Mouse (Mus musculus) neural tube, embryonic 15.5 days (tissue): Measurements from ENCODE around the gene Nlrc3. TPM values are rescaled to one million over a fixed set of nuclear protein-coding genes. Genes with fewer than 3 reads are reported as not detected.
"Not testable (repeated sequence)": the region's sequence is repeated elsewhere in the genome, so short reads cannot be mapped to it uniquely, and the experiment has no call there.

Experiments used
- ATAC-seq: fragments of 200-750 bp; cut with Nextera tagmentation; 2 replicates; pipeline ENCODE4 v1.8.0; 2017; ENCODE audit warnings: mild to moderate bottlenecking, moderate TSS enrichment, moderate library complexity; ENCODE audit not compliant: low FRiP score
- H3K27ac ChIP-seq: fragments of 300-500 bp; sonication (generic); replicated peaks from 2 replicates; pipeline ENCODE4 v1.5.1; 2015; ENCODE audit warnings: mild to moderate bottlenecking, inconsistent platforms
- H3K27me3 ChIP-seq: fragments of 300-500 bp; sonication (generic); replicated peaks from 2 replicates; pipeline ENCODE4 v1.6.1; 2015; ENCODE audit warnings: inconsistent platforms
- H3K36me3 ChIP-seq: fragments of 300-500 bp; sonication (generic); 2 replicates; pipeline ENCODE4 v1.6.1; 2015; ENCODE audit warnings: inconsistent platforms
- H3K4me1 ChIP-seq: fragments of 300-500 bp; sonication (generic); 2 replicates; pipeline ENCODE4 v1.6.1; 2015; ENCODE audit warnings: inconsistent platforms
- H3K4me2 ChIP-seq: fragments of 300-500 bp; sonication (generic); 2 replicates; pipeline ENCODE4 v1.6.1; 2015; ENCODE audit warnings: inconsistent platforms, mild to moderate bottlenecking, moderate library complexity
- H3K4me3 ChIP-seq: fragments of 300-500 bp; sonication (generic); replicated peaks from 2 replicates; pipeline ENCODE4 v1.5.1; 2015; ENCODE audit warnings: mild to moderate bottlenecking, inconsistent platforms
- H3K9ac ChIP-seq: fragments of 300-500 bp; sonication (generic); replicated peaks from 2 replicates; pipeline ENCODE4 v1.6.1; 2015; ENCODE audit warnings: mild to moderate bottlenecking, inconsistent platforms
- H3K9me3 ChIP-seq: fragments of 300-500 bp; sonication (generic); replicated peaks from 2 replicates; pipeline ENCODE4 v1.6.1; 2016; ENCODE audit warnings: inconsistent platforms
- WGBS: fragments of 180-500 bp; shearing (Covaris S2); methylation state at CpG from one replicate; pipeline ENCODE4 v1.1.7; 2015; ENCODE audit warnings: mixed read lengths; 5-methylcytosine and 5-hydroxymethylcytosine counted together
- polyA plus RNA-seq: library from polyadenylated mRNA; unstranded; fragments of >200 nt; fragmentation: Nextera tagmentation; extraction: Ambion mirVana; gene quantifications from 2 replicates; pipeline ENCODE4 v1.2.1, GENCODE M21; 2015

The Nlrc3 gene
- polyA plus RNA-seq, result 1.3 and 2.2 TPM in 2 replicates

DNA sequence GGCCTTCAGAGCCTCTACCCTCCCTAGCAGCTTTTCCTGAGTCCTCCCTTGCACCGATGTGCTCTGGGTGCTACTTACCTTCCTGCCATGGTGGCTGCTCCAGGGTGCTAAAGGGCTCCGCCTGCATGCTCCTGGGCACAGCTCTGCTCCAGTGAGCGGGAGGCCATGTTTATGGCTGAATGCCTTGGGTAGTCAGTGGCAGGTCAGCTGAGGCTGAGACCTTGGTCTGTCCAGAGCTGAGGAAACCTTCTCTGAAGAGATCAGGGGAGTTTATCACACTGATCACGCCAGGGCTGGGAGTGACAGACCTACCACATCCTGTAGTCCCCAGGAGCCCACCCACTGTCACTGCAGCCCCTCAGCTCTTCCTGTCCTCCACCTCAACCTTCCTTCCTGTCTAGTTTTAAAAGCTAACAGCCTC lies at the start of gene Nlrc3:
Nlrc3 (minus strand) TSS at position 382 of the 421 bp plus-strand sequence.
- ATAC-seq, result peak; percentile 15; the same call in 1 of the 2 replicates
- peaks cover 37% of the 10 kb centered on the region for H3K36me3 ChIP-seq
- WGBS, result 78% methylated on average over 4 of the region's 4 CpGs
- H3K9ac ChIP-seq, result no peak within 1 kb of the TSS
- H3K27me3 ChIP-seq, result no peaks in the 10 kb centered on the region
- H3K4me1 ChIP-seq, result peaks cover 3% of the 10 kb centered on the region; the same call in 1 of the 2 replicates
- no peaks in the 10 kb centered on the region for H3K9me3 ChIP-seq
- H3K4me3 ChIP-seq, result no peak within 1 kb of the TSS
- no peak within 1 kb of the TSS for H3K27ac ChIP-seq
- H3K4me2 ChIP-seq, result no peak within 1 kb of the TSS

DNA sequence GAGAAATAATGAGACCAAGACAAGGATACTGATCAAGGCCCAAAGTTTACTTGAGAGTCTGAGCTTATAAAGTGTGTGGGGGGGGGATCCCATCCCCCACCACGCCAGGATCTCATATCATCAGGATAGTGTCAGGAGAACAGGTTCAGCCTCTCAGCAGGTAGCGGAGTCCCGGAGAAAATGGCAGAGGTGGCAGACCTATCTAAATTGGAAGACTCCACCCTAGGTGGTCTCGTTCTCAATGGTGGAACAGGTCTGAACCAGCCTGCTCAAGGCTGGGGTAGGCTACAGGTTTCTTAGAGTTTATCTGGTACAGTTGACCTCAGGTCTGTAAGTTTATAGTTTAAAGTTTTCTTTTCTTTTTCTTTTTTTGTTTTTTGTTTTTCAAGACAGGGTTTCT lies 46.3 kb upstream of the Nlrc3 start:
- 79% methylated on average over 4 of the region's 4 CpGs for WGBS
- Histone ChIP-seq H3K9me3 (no peaks in the 10 kb centered on the region), H3K36me3 (no peaks in the 10 kb centered on the region), H3K27ac (no peak overlapping the region), H3K4me2 (no peak overlapping the region), H3K4me1 (no peaks in the 10 kb centered on the region), H3K4me3 (no peak overlapping the region), H3K27me3 (no peaks in the 10 kb centered on the region), H3K9ac (no peak overlapping the region)
- no peak for ATAC-seq

DNA sequence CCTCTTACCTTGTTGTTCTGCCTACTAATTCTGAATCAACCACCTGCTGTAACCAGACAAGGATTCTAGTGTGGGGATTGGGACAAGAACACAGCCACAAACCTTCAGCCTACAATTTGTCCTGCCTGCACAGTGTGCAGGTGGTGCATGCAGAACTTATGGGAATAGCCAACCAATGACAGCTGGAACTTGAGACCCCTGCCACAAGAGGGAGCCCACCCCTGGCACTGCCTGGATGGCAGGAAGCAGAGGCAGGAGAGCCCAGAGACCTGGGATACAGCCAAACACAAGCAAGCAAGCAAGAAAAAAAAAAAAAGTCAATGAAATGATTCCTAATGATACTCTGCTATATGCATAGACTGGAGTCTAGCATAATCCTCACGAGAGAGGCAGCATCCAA lies 44.8 kb upstream of the Nlrc3 start:
- no peaks in the 10 kb centered on the region for H3K36me3 ChIP-seq
- H3K27me3 ChIP-seq, result no peaks in the 10 kb centered on the region
- H3K27ac ChIP-seq, result no peak overlapping the region
- no peak for ATAC-seq
- 87% methylated on average over 1 of the region's 1 CpGs for WGBS
- H3K4me2 ChIP-seq, result no peak overlapping the region
- H3K9me3 ChIP-seq, result no peaks in the 10 kb centered on the region
- H3K9ac ChIP-seq, result no peak overlapping the region
- H3K4me3 ChIP-seq, result no peak overlapping the region
- H3K4me1 ChIP-seq, result no peaks in the 10 kb centered on the region

DNA sequence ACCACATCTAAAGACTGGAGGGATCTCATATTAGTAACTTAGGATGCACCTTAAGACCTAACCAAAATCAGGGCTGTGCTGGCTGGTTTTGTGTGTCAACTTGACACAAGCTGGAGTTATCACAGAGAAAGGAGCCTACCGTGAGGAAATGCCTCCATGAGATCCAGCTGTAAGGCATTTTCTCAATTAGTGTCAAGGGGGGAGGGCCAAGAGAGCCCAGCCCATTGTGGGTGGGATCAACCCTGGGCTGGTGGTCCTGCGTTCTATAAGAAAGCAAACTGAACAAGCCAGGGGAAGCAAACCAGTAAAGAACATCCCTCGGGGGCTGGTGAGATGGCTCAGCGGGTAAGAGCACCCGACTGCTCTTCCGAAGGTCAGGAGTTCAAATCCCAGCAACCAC lies 41.0 kb upstream of the Nlrc3 start:
- not testable (repeated sequence) for H3K27me3 ChIP-seq, H3K9ac ChIP-seq, ATAC-seq, H3K4me2 ChIP-seq, H3K4me1 ChIP-seq, H3K36me3 ChIP-seq, H3K9me3 ChIP-seq, H3K4me3 ChIP-seq, H3K27ac ChIP-seq
- 84% methylated on average over 6 of the region's 6 CpGs for WGBS

DNA sequence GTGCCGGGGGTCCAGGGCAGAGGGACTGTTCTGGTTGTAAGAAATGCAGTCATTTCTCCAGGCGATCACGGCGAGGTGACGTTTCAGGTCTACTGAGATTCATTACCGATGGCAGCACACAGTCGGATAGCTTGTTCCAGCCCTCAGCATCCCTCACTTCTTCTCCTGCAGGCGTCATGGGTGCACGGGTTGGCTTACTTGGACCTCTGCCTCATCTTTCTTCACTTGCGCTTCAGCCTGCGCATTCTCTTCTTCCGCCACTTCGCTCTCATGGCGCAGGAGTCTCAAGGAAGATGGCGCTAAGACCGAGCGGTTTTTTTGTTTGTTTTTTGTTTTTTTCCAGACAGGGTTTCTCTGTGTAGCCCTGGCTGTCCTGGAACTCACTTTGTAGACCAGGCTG lies 40.4 kb upstream of the Nlrc3 start:
- H3K9me3 ChIP-seq, H3K36me3 ChIP-seq, ATAC-seq, H3K9ac ChIP-seq, H3K4me2 ChIP-seq, H3K27me3 ChIP-seq, H3K4me1 ChIP-seq, H3K27ac ChIP-seq, H3K4me3 ChIP-seq: not testable (repeated sequence)
- WGBS, result 83% methylated on average over 17 of the region's 17 CpGs

DNA sequence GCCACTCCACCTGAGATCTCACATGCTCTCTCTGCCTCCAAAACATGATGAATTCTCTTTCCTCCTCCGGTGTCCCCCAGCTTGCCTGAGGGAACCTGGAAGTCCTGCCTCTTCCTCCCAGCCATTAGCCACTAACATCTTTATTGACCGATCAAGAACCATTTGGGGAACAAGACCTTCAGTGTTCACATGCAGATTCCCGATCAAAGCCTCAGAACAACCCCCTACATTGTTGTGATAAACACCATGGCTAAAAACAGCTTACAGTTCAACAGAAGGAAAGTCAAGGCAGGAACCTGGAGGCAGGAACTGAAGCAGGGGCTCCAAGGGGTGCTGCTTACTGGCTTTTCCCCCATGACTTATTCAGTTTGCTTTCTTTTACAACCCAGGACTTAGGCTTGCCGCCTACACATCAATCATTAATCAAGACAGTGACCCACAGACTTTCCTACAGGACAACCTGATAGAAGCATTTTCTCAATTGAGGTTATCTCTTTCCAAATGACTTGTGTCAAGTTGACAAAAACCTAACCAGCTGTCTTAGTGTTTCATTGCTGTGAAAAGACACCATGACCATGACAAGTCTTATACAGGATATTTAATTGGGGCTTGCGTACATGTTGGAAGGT lies 37.7 kb upstream of the Nlrc3 start:
- no peak overlapping the region for H3K4me3 ChIP-seq
- H3K27me3 ChIP-seq, result no peaks in the 10 kb centered on the region
- no peak overlapping the region for H3K9ac ChIP-seq
- no peaks in the 10 kb centered on the region for H3K4me1 ChIP-seq
- no peak overlapping the region for H3K4me2 ChIP-seq
- WGBS, result 81% methylated on average over 5 of the region's 5 CpGs
- ATAC-seq, result no peak
- H3K9me3 ChIP-seq, result no peaks in the 10 kb centered on the region
- no peaks in the 10 kb centered on the region for H3K36me3 ChIP-seq
- H3K27ac ChIP-seq, result no peak overlapping the region

DNA sequence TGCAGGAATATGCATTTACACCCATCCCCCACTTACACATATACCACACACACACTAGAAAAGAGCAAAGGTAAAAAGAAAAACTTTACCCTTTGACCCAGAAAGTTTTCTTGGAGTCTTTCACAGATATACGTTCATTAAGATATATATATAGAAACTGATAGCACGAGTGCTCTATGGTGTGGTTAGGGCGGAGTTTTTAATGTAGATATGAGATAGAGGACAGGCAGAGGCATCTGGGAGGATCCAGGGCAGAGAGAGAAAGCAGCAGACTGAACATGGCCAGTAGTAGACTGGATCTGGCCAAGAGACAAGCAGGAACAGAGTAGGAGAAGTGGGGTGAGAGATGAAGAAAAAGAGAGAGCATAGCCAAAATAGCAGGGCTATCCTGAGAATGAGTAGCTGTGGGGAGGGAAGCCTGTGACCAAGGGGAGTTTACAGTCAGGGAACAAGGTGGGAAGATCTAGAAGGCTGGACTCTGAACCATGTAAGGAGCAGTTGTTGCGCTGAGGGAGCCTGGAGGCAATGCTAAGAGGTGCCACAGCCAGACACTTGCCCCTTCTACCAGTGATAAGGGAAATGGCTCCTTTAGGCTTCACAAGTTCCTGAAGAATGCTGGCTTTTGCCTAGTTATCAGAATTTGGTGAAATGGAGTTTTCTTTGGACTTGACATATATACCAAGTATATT lies 36.6 kb upstream of the Nlrc3 start:
- WGBS, result 76% methylated on average over 4 of the region's 4 CpGs
- Histone ChIP-seq H3K27ac (no peak overlapping the region), H3K4me2 (no peak overlapping the region), H3K9me3 (no peaks in the 10 kb centered on the region), H3K27me3 (no peaks in the 10 kb centered on the region), H3K36me3 (no peaks in the 10 kb centered on the region), H3K9ac (no peak overlapping the region), H3K4me3 (no peak overlapping the region), H3K4me1 (no peaks in the 10 kb centered on the region)
- ATAC-seq, result no peak

DNA sequence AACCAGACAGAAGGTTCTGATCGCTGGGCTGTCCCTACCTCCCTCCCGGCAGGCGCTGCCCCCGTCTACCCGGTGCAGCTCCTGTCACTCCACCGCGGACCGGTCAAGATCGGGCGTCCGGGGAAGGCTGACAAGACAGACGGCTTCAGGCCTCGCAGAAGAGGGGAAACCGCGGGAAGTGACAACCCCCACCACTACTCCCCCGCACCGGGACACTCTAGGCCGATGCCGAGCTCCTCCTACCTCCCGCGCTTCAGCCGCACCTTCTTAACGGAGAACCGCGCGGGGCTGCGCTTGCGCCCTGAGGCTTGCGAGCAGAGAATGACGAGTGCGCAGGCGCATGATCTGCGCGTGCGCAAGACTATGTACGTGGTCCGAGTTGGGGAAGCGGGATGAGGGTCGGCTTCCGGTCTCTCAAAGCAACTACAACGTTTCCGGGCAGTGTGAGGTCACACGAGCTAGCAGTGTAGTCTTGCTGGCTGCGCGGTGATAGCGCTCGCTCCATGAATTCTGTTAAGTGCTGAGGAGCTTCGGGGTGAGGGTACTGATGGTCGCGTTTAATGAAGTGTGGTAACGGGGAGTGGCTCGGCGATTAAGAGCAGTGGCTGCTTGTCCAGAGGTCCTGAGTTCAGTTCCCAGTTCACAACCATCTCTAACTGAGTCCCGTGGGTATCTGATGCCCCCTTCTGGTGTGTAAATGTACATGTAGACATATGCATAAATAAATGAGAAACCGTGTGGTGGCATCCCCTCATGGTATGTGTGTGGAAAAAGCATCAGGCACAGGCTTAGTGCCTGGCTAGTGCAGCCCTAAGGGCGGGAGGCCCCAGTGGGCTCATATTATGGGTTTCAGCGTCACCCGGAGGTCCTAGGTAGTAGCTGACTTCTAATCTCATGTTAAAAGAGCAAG lies 27.3 kb upstream of the Nlrc3 start, which contains the start of gene Slx4:
Slx4 (minus strand) TSS at position 282 of the 910 bp plus-strand sequence.
- H3K27me3 ChIP-seq, result no peaks in the 10 kb centered on the region
- H3K4me1 ChIP-seq, result peaks cover 21% of the 10 kb centered on the region
- no peaks in the 10 kb centered on the region for H3K9me3 ChIP-seq
- H3K9ac ChIP-seq, result peak within 1 kb of the TSS; percentile 91
- peaks cover 25% of the 10 kb centered on the region for H3K36me3 ChIP-seq
- H3K4me3 ChIP-seq, result peak within 1 kb of the TSS; percentile 82
- H3K27ac ChIP-seq, result peak within 1 kb of the TSS; percentile 89
- peak within 1 kb of the TSS; percentile 80 for H3K4me2 ChIP-seq
- peak; percentile 97 for ATAC-seq
- 1% methylated on average over 58 of the region's 58 CpGs for WGBS

DNA sequence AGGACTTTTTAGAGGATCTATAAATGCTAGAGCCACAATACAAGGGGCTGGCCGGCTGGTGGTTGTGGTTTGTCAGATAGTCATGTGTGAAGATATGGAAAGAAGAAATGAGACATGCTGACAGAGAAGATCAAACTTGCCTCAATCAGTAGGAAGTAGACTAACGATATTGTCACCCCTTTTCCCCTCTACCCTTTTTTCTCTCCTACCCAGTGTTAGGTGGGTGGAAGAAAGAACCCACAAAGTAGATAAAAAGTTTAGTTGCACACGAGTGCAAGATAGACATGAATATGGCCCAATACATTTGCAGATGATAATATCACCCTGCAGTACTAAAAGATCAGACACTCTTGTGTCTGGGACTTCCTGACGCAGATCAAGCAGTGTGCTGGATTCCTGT lies 12.0 kb upstream of the Nlrc3 start:
- Histone ChIP-seq H3K4me3 (no peak overlapping the region), H3K9ac (no peak overlapping the region), H3K27ac (no peak overlapping the region), H3K36me3 (peaks cover 97% of the 10 kb centered on the region), H3K4me1 (no peaks in the 10 kb centered on the region), H3K4me2 (no peak overlapping the region), H3K9me3 (no peaks in the 10 kb centered on the region), H3K27me3 (no peaks in the 10 kb centered on the region)
- 97% methylated on average over 4 of the region's 4 CpGs for WGBS
- no peak for ATAC-seq

DNA sequence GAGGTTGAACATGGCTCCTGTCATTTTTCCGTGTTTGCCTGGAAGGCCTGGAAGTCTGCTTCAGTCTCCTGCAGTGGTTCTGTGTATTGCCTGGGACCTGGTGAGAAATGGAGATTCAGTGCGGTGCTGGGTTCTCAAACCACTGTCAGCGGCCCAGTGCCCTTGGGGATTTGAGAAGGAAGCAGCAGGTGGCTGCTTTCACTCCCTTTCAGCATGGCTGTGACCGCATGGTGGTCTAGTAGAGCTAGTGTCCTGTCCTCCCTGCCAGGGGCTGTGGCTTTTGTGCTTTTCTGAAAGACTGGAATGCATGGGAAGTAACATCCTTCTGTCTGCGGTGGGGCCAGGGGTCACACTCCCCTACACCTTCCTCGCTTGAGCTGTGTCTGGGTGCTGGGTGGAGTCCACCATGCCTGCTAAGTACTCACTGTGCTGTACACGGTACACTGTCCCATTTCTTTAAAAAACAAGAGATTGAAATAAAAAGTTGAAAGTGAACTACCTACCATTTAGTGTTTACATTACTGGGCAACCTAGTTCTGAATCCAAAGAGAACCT lies 6.8 kb upstream of the Nlrc3 start:
- ATAC-seq, result no peak
- H3K4me3 ChIP-seq, result no peak overlapping the region
- WGBS, result 62% methylated on average over 7 of the region's 7 CpGs
- H3K27me3 ChIP-seq, result no peaks in the 10 kb centered on the region
- H3K9ac ChIP-seq, result no peak overlapping the region
- H3K9me3 ChIP-seq, result no peaks in the 10 kb centered on the region
- no peak overlapping the region for H3K27ac ChIP-seq
- no peak overlapping the region for H3K4me2 ChIP-seq
- peaks cover 100% of the 10 kb centered on the region for H3K36me3 ChIP-seq
- no peaks in the 10 kb centered on the region for H3K4me1 ChIP-seq

DNA sequence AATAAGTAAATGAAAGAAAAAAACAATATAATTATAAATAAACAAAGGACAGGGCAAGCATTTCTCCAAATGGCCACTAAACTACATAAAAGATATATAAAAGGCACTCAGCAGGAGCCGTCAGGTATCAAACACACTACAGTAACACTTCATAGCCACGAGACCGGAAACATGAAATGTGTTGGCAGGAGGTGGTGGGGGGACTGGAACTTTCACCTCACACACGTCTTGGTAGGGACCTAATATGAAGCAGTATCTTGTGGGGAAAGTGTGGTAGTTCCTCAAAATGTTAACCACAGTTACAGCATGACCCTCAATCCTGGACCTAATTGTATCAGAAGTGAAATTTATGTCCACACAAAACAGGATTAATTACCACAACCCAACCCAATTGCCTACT lies 5.7 kb upstream of the Nlrc3 start:
- Histone ChIP-seq H3K27me3 (no peaks in the 10 kb centered on the region), H3K4me3 (no peak overlapping the region), H3K4me1 (no peaks in the 10 kb centered on the region), H3K36me3 (peaks cover 96% of the 10 kb centered on the region), H3K4me2 (no peak overlapping the region), H3K9me3 (no peaks in the 10 kb centered on the region), H3K9ac (no peak overlapping the region), H3K27ac (no peak overlapping the region)
- WGBS, result 91% methylated on average over 4 of the region's 4 CpGs
- no peak for ATAC-seq
